Mouse (Mus musculus): ENCODE results near the gene Dld. TPM values are rescaled to one million over a fixed set of nuclear protein-coding genes. Genes with fewer than 3 reads are reported as not detected.

Gene Dld
- polyA plus RNA-seq, 1 experiment from 2014 or later = 102 TPM

DNA sequence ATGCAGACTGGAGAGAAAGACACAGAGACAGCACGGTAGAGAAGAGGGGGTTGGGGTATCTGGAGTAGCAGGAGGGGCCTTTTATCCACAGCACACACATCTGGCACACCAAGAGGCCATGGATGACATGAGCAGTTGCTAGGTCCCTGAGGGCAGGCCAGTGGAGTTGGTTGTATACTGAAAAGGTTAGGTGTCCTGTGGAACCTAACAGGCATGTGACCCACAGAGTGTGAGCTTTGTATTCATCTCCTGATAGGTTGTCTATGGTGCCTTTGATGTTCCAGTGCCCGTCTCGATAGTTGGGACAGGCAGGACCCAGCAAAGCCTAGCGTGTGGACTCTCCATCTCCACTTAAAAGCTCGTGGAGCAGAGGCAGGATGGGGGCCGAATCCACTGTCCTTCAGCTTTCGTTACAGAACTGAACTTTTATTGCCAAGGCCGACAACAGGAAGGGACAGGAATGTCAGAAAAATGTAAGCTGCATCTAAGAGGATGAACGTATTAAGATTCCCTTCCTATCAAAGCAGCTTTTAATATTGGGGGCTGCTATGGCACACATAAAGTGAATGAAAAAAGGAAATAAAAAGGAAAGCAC is 39.5 kb downstream of the Dld start:
- Histone ChIP-seq H3K36me3 (ENCODE audit: inconsistent target) (no peaks in the 10 kb centered on the region), H3K4me3 (ENCODE audit: inconsistent target) (no peak overlapping the region), H3K27ac (no peak overlapping the region), H3K79me2 (ENCODE audit: inconsistent target) (no peaks in the 10 kb centered on the region)
- WGBS (ENCODE audit: missing documents) = 88% methylated on average over 8 of the region's 9 CpGs

DNA sequence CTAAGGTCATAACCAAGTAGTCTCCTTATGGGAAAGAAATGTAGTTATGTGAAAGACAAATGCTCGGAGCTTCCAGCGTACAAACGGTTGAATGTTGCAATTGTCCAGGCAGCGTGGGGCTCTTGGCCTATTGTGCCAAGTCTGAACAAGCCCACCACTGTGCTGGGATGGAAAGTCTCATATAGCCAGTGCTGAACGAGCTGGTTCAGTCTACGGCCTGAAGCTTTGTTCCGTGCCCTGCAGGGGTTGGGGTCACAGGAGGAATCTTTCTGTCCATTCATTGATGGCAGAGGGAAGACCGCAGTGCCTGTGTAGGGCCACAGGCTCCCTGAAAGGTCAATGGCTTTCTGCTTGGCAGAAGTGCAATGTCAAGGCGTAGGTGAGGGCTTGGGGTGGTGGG is 40.6 kb downstream of the Dld start:
- Histone ChIP-seq H3K36me3 (ENCODE audit: inconsistent target) (no peaks in the 10 kb centered on the region), H3K4me3 (ENCODE audit: inconsistent target) (no peak overlapping the region), H3K27ac (no peak overlapping the region), H3K79me2 (ENCODE audit: inconsistent target) (no peaks in the 10 kb centered on the region)
- WGBS (ENCODE audit: missing documents) = 96% methylated on average over 9 of the region's 9 CpGs

DNA sequence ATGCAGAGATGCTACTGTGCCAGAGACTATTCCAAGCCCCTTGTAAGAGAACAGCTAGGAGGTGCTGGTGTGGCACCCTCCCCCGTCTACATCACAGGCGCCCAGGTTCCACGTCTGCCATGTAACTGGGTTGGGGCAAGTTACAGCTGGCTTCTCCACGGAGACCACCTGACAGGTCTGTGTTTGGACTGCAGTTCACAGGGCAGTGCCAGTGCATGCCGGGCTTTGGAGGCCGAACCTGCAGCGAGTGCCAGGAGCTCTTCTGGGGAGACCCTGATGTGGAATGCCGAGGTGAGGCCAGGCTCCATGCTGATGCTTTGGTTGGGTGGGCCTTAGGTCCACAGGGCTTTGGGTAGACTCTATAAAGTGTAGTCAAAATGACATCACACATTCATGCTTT is 43.5 kb downstream of the Dld start:
- Histone ChIP-seq H3K36me3 (ENCODE audit: inconsistent target) (no peaks in the 10 kb centered on the region), H3K79me2 (ENCODE audit: inconsistent target) (no peaks in the 10 kb centered on the region), H3K27ac (no peak overlapping the region), H3K4me3 (ENCODE audit: inconsistent target) (no peak overlapping the region)
- 89% methylated on average over 8 of the region's 8 CpGs for WGBS (ENCODE audit: missing documents)

DNA sequence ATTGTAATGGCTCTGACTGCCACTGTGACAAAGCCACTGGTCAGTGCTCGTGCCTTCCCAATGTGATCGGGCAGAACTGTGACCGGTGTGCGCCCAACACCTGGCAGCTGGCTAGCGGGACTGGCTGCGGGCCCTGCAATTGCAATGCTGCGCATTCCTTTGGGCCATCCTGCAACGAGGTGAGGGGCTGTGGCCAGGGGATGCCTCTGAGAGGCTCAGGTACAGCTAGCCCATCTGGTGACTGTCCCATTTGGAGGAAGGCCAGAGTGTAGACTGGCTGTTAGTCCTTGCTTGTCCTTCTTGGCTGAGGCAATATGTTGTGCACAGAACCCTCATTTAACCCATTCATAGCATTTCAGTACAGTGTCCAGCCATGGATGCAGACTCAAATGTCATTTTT is 44.2 kb downstream of the Dld start:
- Histone ChIP-seq H3K27ac (no peak overlapping the region), H3K79me2 (ENCODE audit: inconsistent target) (no peaks in the 10 kb centered on the region), H3K4me3 (ENCODE audit: inconsistent target) (no peak overlapping the region), H3K36me3 (ENCODE audit: inconsistent target) (no peaks in the 10 kb centered on the region)
- WGBS (ENCODE audit: missing documents) = 96% methylated on average over 8 of the region's 8 CpGs

DNA sequence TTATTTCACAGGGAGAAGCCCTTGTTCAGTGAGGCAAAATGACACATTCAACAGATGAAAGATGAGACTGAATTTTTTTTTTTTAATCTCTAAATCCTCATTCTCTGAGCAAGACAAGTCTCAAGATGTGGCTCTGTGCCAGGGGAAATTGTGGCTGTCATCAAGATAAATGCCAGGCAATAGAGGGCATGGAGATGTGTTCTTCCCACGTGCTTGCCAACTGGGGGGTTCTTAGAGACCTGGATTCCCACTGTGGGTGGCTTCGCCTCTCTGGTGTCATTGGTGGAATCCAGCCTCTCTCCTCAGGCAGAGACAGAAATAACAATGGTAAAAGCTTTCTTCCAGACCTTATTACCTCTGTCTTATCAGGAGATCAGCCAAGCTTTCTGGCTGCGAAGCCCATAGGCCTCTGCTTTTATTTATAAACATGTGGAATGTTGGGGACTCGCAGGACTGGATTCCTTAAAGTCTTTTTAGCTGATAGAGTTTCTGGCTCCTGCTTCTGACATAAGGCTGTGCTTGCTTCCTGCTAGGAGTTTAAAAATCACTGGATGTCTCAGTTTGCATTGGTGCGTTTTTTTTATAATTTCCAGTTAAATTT is 45.1 kb downstream of the Dld start:
- H3K4me3 ChIP-seq (ENCODE audit: inconsistent target) = no peak overlapping the region
- H3K36me3 ChIP-seq (ENCODE audit: inconsistent target) = no peaks in the 10 kb centered on the region
- no peak overlapping the region for H3K27ac ChIP-seq
- H3K79me2 ChIP-seq (ENCODE audit: inconsistent target) = no peaks in the 10 kb centered on the region
- 79% methylated on average over 5 of the region's 5 CpGs for WGBS (ENCODE audit: missing documents)

DNA sequence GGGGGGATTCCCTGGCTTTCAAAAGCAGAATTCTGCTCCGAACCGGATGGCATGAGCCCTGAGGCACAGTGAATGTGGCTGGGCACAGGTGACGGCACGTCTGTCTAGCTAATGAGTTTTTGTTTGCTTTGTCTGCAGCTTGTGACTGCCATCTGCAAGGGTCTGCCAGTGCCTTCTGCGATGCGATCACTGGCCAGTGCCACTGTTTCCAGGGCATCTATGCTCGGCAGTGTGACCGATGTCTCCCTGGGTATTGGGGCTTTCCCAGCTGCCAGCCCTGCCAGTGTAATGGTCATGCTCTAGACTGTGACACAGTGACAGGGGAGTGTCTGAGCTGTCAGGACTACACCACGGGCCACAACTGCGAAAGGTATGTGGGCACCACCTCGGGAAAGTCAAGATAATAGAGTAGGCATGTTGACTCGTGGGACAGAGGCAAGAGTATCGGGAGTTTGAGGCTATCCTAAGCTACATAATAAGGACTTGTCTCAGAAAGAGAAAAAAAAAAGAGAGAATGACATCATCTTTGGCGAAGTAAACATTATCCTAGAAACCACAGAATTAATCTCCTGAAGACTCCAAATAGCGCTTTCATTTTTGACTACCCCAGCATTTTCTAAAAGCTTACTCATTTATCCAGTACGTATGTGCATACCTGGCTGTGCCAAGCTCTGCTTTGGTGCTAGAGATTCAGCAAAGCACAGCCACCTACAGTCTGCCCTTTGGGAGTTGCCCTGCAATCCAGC is 48.3 kb downstream of the Dld start:
- Histone ChIP-seq H3K27ac (no peak overlapping the region), H3K36me3 (ENCODE audit: inconsistent target) (no peaks in the 10 kb centered on the region), H3K4me3 (ENCODE audit: inconsistent target) (no peak overlapping the region), H3K79me2 (ENCODE audit: inconsistent target) (no peaks in the 10 kb centered on the region)
- WGBS (ENCODE audit: missing documents) = 90% methylated on average over 13 of the region's 16 CpGs

DNA sequence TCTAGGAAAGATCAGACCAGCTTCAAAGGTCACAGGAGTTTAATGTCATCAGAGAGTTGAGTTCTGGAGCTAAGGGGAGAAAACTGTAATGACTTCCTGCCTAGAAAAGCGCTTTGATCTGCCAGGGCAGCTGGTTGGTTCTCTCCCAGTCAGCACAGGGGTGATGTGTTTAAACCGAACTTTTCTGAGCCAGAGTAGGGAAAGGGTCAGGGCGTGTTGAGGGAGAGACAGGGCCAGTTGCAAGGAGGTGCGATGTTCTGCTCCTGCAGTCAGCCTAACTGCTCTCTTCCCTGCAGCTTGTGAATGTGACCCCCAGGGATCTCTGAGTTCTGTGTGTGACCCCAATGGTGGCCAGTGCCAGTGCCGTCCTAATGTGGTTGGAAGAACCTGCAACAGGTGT is 49.0 kb downstream of the Dld start:
- H3K27ac ChIP-seq = no peak overlapping the region
- no peaks in the 10 kb centered on the region for H3K36me3 ChIP-seq (ENCODE audit: inconsistent target)
- 83% methylated on average over 5 of the region's 5 CpGs for WGBS (ENCODE audit: missing documents)
- no peak overlapping the region for H3K4me3 ChIP-seq (ENCODE audit: inconsistent target)
- no peaks in the 10 kb centered on the region for H3K79me2 ChIP-seq (ENCODE audit: inconsistent target)

DNA sequence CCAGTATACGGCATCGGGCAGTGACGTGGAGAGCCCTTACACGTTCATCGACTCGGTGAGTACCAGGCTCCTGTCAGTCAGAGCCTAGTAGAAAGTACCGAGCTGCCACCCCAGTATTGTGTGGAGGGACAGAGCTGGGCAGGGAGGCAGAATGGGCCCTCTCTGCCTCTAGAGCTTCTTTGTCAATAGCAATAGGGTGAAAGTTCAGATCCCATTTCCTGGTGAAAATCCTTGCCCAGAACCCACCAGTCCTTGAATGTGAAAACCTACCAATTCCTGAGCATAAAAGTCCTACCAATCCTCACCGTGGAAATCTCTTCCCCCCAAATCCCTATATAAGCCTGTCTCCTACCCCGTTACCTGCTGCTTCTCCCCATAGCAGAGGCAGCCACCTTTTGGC is 51.0 kb downstream of the Dld start:
- no peak overlapping the region for H3K4me3 ChIP-seq (ENCODE audit: inconsistent target)
- no peak overlapping the region for H3K27ac ChIP-seq
- no peaks in the 10 kb centered on the region for H3K79me2 ChIP-seq (ENCODE audit: inconsistent target)
- WGBS (ENCODE audit: missing documents) = 95% methylated on average over 9 of the region's 9 CpGs
- no peaks in the 10 kb centered on the region for H3K36me3 ChIP-seq (ENCODE audit: inconsistent target)

DNA sequence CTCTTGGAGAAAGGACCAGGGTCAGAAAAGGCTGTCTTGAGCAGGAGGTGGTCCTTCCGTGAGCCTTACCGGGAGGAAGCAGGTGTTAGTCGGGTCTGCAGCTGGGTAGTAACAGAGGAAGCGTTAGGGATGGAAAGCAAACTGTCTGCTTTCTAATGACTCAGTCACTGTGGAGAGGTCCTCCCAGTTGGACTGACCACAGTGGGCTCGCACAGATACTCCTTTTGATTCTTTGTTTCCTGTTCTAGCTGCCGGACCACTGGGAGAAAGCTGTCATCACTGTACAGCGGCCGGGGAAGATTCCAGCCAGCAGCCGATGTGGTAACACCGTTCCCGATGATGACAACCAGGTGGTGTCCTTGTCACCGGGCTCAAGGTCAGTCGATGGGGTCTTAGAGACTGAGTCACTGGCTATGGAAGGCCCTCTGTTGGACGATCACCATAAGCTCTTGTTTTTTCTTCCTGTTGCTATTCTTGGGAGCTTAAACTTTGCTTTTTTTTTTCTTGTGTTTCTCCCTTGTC is 51.5 kb downstream of the Dld start:
- no peaks in the 10 kb centered on the region for H3K36me3 ChIP-seq (ENCODE audit: inconsistent target)
- H3K79me2 ChIP-seq (ENCODE audit: inconsistent target) = no peaks in the 10 kb centered on the region
- 85% methylated on average over 14 of the region's 14 CpGs for WGBS (ENCODE audit: missing documents)
- H3K27ac ChIP-seq = no peak overlapping the region
- no peak overlapping the region for H3K4me3 ChIP-seq (ENCODE audit: inconsistent target)

DNA sequence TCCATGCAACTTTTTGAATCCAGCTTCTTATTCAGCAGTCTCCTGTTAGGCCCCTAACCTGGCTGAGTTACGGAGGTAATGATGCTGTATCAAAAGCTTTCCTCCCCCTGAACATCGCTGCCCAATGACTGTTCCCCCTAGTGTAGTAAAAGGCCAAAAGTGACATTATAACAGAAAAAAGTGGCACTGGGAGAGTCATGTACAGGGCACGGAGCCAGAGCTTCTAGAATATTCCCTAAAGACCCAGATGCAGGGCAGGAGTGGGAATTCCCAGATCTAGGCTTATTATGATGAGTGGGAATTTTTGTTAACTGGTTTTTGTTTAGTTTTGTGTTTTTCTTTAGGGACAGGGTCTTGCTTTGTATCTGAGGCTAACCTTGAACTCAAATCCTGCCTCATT is 52.1 kb downstream of the Dld start:
- no peak overlapping the region for H3K4me3 ChIP-seq (ENCODE audit: inconsistent target)
- H3K36me3 ChIP-seq (ENCODE audit: inconsistent target) = no peaks in the 10 kb centered on the region
- H3K27ac ChIP-seq = no peak overlapping the region
- 97% methylated on average over 3 of the region's 3 CpGs for WGBS (ENCODE audit: missing documents)
- H3K79me2 ChIP-seq (ENCODE audit: inconsistent target) = no peaks in the 10 kb centered on the region

DNA sequence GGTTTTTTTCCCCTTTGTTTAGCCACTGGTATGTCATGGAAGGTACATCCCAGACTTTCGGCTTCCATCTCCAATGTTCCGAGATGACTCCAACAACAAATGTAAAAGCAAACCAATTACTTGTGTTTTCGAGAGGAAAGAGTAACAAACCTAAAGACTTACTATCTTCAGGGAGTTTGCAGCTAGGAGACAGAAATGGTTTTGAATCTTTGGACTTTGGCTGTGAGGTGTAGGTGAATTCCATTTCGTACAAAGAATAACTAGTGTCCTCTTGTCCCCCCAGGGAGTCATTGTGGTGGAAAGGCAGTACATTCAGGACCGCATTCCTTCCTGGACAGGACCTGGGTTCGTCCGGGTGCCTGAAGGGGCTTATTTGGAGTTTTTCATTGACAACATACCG is 52.7 kb downstream of the Dld start:
- no peaks in the 10 kb centered on the region for H3K36me3 ChIP-seq (ENCODE audit: inconsistent target)
- H3K4me3 ChIP-seq (ENCODE audit: inconsistent target) = no peak overlapping the region
- WGBS (ENCODE audit: missing documents) = 90% methylated on average over 8 of the region's 8 CpGs
- H3K79me2 ChIP-seq (ENCODE audit: inconsistent target) = no peaks in the 10 kb centered on the region
- no peak overlapping the region for H3K27ac ChIP-seq

DNA sequence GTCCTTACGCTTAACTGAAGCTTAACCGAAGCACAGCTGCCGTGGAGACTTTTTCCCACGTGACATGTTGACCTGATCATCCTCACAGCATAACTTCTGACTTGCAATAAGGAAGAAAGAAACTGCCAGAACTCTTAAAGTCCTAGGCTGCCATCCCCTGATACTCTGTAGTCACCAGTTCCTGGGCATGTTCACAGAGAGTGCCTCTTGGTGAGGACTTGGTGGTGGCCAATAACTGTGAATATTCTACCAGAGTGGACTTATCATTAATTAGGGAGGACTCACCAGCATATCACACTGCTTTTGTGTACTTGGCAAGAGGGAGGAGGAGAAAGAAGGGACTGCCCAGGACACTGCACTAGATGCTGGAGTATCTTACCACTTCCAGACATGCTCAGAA is 53.1 kb downstream of the Dld start:
- H3K36me3 ChIP-seq (ENCODE audit: inconsistent target) = no peaks in the 10 kb centered on the region
- no peak overlapping the region for H3K27ac ChIP-seq
- no peak overlapping the region for H3K4me3 ChIP-seq (ENCODE audit: inconsistent target)
- H3K79me2 ChIP-seq (ENCODE audit: inconsistent target) = no peaks in the 10 kb centered on the region
- WGBS (ENCODE audit: missing documents) = 97% methylated on average over 4 of the region's 4 CpGs

DNA sequence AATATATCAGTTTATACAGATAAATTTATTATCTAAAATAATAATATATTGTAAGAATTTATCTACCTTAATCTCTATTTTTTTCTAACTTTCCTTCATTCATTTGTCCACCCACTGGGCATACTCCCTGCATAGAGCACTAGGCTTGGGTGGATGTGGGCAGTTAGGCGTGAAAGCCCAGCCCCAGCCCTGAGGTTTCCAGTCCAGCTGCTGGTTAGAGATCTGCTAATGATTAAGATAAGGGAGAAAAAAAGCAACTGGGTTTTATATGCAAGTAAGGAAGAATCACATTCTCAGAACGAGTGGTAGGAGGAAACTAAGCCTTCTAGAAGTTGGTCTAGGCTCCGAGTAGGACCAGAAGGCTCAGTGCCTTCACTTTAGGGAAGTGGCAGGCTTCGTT is 55.2 kb downstream of the Dld start:
- H3K4me3 ChIP-seq (ENCODE audit: inconsistent target) = no peak overlapping the region
- WGBS (ENCODE audit: missing documents) = 47% methylated on average over 4 of the region's 4 CpGs
- H3K27ac ChIP-seq = no peak overlapping the region
- H3K36me3 ChIP-seq (ENCODE audit: inconsistent target) = no peaks in the 10 kb centered on the region
- no peaks in the 10 kb centered on the region for H3K79me2 ChIP-seq (ENCODE audit: inconsistent target)

DNA sequence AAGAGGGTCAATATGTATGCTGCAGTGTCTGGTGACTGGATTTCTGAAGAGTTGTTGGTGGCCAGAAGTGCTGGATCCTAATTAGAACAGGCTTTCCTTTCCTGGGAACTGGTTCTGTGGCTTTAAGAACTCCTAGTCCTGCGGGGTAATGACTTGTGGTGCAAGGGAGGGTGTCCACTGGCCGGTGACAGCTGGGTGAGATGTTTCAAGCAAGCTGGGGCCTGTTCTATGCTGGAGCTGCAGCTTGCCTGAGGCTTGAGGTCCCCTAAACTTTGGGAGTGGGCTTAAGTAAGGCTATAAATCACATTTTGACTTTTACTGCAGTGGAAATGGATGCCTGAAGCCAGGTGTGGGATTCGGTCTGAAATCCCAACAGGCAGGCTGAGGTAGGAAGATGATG is 55.7 kb downstream of the Dld start:
- WGBS (ENCODE audit: missing documents) = 78% methylated on average over 3 of the region's 3 CpGs

DNA sequence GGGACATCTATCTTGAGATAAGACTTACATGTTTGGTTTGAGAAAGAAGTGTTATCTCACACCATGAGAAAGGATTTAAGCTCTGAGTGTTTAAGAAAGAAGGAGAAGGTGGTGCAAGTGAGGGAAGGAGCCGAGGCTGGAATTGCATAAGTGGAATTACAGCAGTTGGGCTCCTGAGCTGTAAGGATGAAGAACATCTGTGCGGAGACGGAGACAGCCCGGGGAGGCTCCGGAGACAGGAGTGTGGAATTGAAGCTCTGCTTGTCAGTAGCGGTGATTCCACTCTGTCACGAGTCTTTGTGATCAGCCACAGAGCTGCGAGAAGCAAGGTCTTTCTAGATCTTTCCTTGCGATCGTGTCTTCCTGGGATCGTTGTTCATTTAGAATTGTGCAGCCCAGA is 56.3 kb downstream of the Dld start:
- 94% methylated on average over 11 of the region's 11 CpGs for WGBS (ENCODE audit: missing documents)
- Histone ChIP-seq H3K4me3 (ENCODE audit: inconsistent target) (no peak overlapping the region), H3K36me3 (ENCODE audit: inconsistent target) (no peaks in the 10 kb centered on the region), H3K27ac (no peak overlapping the region), H3K79me2 (ENCODE audit: inconsistent target) (no peaks in the 10 kb centered on the region)

More for the DNA sequence above, 55.7 kb downstream of the Dld start:
- H3K4me3 ChIP-seq (ENCODE audit: inconsistent target) = no peak overlapping the region
- no peaks in the 10 kb centered on the region for H3K79me2 ChIP-seq (ENCODE audit: inconsistent target)
- no peaks in the 10 kb centered on the region for H3K36me3 ChIP-seq (ENCODE audit: inconsistent target)
- no peak overlapping the region for H3K27ac ChIP-seq
